Mouse (Mus musculus) neural tube, embryonic 15.5 days (tissue): ENCODE measurements around the gene Rtn4rl1. TPM values are rescaled to one million over a fixed set of nuclear protein-coding genes. Genes with fewer than 3 reads are reported as not detected.

Experiments used
- microRNA counts: library from miRNA; unstranded; fragments of <30 nt; microRNA quantifications from one replicate; lab custom pipeline; 2016
- microRNA-seq: library from miRNA; unstranded; fragments of <30 nt; microRNA quantifications from one replicate; pipeline ENCODE4, GENCODE M21; 2017
- polyA plus RNA-seq: library from polyadenylated mRNA; unstranded; fragments of >200 nt; fragmentation: Nextera tagmentation; extraction: Ambion mirVana; gene quantifications from 2 replicates; pipeline ENCODE4 v1.2.1, GENCODE M21; 2015

The Rtn4rl1 gene
- polyA plus RNA-seq, 1 experiment from 2014 or later = 13.7 TPM

MicroRNAs within 50 kb of the gene (microRNA counts, 519-probe panel; counts per million panel counts)
- microRNA mmu-miR-132 (lab: Ali Mortazavi, UCI) (3,303 counts per million, percentile 80 among the panel's probes with 10 or more counts), microRNA mmu-miR-212 (lab: Ali Mortazavi, UCI) (1,806 counts per million, percentile 31 among the panel's probes with 10 or more counts)

Small RNA genes lying within 50 kb of the gene (microRNA-seq; reads per million reads assigned to microRNA genes)
- gene Mir132 (933 reads per million, percentile 78 among the genes with 10 or more reads in this experiment), gene Mir212 (46.6 reads per million, percentile 42 among the genes with 10 or more reads in this experiment)

Other genes starting within 250 kb of the Rtn4rl1 start
- gene Hic1, start 24.3 kb upstream of the Rtn4rl1 start, polyA plus RNA-seq = 5.3 and 10.7 TPM in 2 replicates
- gene Ovca2, start 14.9 kb upstream of the Rtn4rl1 start, polyA plus RNA-seq = 12.6 and 15.4 TPM in 2 replicates
- gene Dph1, start 2.5 kb upstream of the Rtn4rl1 start, polyA plus RNA-seq = 13.8 and 16.2 TPM in 2 replicates
- gene Rpa1, start 154.5 kb downstream of the Rtn4rl1 start, polyA plus RNA-seq = 51.3 and 71.1 TPM in 2 replicates
- 14.6 and 18.7 TPM in 2 replicates for gene Smyd4, start 154.7 kb downstream of the Rtn4rl1 start, polyA plus RNA-seq
- 63.4 and 69.1 TPM in 2 replicates for gene Serpinf1, start 228.9 kb downstream of the Rtn4rl1 start, polyA plus RNA-seq
- 0.33 and 1.6 TPM in 2 replicates for gene Serpinf2, start 245.8 kb downstream of the Rtn4rl1 start, polyA plus RNA-seq